ENCODE assay signal across 8 mouse cellular contexts in genomic region chr12:77240839-77241238, GRCm38 (mm10). TPM values are rescaled to one million over a fixed set of nuclear protein-coding genes. Genes with fewer than 3 reads are reported as not detected.
DNase-seq lines count a peak whose midpoint lies in the region; ATAC-seq and TF ChIP-seq lines count a peak whose summit lies in the region.

No protein-coding gene starts in this region.

- H3K27ac ChIP-seq in hindbrain, embryonic 13.5 days: no peak overlapping the region
- no peak overlapping the region for H3K27ac ChIP-seq in hindbrain, embryonic 10.5 days
- H3K27ac ChIP-seq in ES-E14 (ENCODE audit: insufficient read depth, low read depth, low read length, poor library complexity, severe bottlenecking): no peak overlapping the region
- no peak overlapping the region for H3K27ac ChIP-seq in hindbrain, postnatal 0 days
- H3K27ac ChIP-seq in midbrain, embryonic 10.5 days (replicated peaks): no peak overlapping the region

- DNase-seq in hindbrain, embryonic 10.5 days (ENCODE audit: low spot score): no peak
- DNase-seq in A20 (ENCODE audit: low read depth, low spot score): peak; percentile 69
- no peak for DNase-seq in ES-E14 (ENCODE audit: low read depth, low spot score)
- peak; percentile 78 for DNase-seq in hindbrain, postnatal 0 days (ENCODE audit: low spot score)
- DNase-seq in urinary bladder, postnatal 4 days (ENCODE audit: low spot score in 2 of 2): no peak
- DNase-seq in gastrocnemius, postnatal 25 days: no peak
- no peak for DNase-seq in midbrain, embryonic 10.5 days (ENCODE audit: low spot score)

- H3K9me3 ChIP-seq in hindbrain, embryonic 13.5 days: no peaks in the 10 kb centered on the region
- no peaks in the 10 kb centered on the region for H3K9me3 ChIP-seq in hindbrain, embryonic 10.5 days
- no peaks in the 10 kb centered on the region for H3K9me3 ChIP-seq in ES-E14 (ENCODE audit: control insufficient read depth, insufficient read depth, low read depth, low read length)
- H3K9me3 ChIP-seq in hindbrain, postnatal 0 days (ENCODE audit: low read length): no peaks in the 10 kb centered on the region
- no peaks in the 10 kb centered on the region for H3K9me3 ChIP-seq in midbrain, embryonic 10.5 days (replicated peaks)

- WGBS in hindbrain, embryonic 13.5 days: 85% methylated on average over 1 of the region's 1 CpGs
- 75% methylated on average over 1 of the region's 1 CpGs for WGBS in hindbrain, embryonic 10.5 days
- WGBS in hindbrain, postnatal 0 days: 57% methylated on average over 1 of the region's 1 CpGs
- WGBS in midbrain, embryonic 10.5 days: 90% methylated on average over 1 of the region's 1 CpGs

- peak overlapping the region; percentile 23; the same call in 1 of the 2 replicates for H3K4me2 ChIP-seq in hindbrain, embryonic 13.5 days
- peak overlapping the region; percentile 86 for H3K4me2 ChIP-seq in hindbrain, postnatal 0 days (ENCODE audit: low read depth, low read length)

- ATAC-seq in hindbrain, embryonic 13.5 days (ENCODE audit: low FRiP score): no peak
- no peak for ATAC-seq in hindbrain, postnatal 0 days

- H3K27me3 ChIP-seq in hindbrain, embryonic 13.5 days: no peaks in the 10 kb centered on the region
- no peaks in the 10 kb centered on the region for H3K27me3 ChIP-seq in hindbrain, embryonic 10.5 days (ENCODE audit: insufficient read depth, poor library complexity, severe bottlenecking)
- no peaks in the 10 kb centered on the region for H3K27me3 ChIP-seq in hindbrain, postnatal 0 days (ENCODE audit: insufficient read depth, low read length)
- no peaks in the 10 kb centered on the region for H3K27me3 ChIP-seq in midbrain, embryonic 10.5 days (ENCODE audit: low read depth, poor library complexity, severe bottlenecking)

- in situ Hi-C loops in ES-E14 (cut with MboI; ENCODE audit: low sequenced_read_pairs in 2 of 2, unreplicated experiment in 2 of 2): no loop called here

- no peak overlapping the region for H3K9ac ChIP-seq in hindbrain, embryonic 13.5 days
- H3K9ac ChIP-seq in ES-E14 (ENCODE audit: insufficient read depth, low read depth, low read length, poor library complexity, severe bottlenecking): no peak overlapping the region
- no peak overlapping the region for H3K9ac ChIP-seq in hindbrain, postnatal 0 days (replicated peaks; ENCODE audit: low read length)

- H3K36me3 ChIP-seq in hindbrain, embryonic 13.5 days: no peaks in the 10 kb centered on the region
- H3K36me3 ChIP-seq in hindbrain, embryonic 10.5 days: no peaks in the 10 kb centered on the region
- H3K36me3 ChIP-seq in ES-E14 (ENCODE audit: control insufficient read depth, insufficient read depth, low read length, poor library complexity, severe bottlenecking): no peaks in the 10 kb centered on the region
- H3K36me3 ChIP-seq in hindbrain, postnatal 0 days (ENCODE audit: insufficient read depth, low read length): no peaks in the 10 kb centered on the region
- no peaks in the 10 kb centered on the region for H3K36me3 ChIP-seq in midbrain, embryonic 10.5 days

- H3K4me3 ChIP-seq in hindbrain, embryonic 13.5 days: no peak overlapping the region
- no peak overlapping the region for H3K4me3 ChIP-seq in hindbrain, embryonic 10.5 days
- no peak overlapping the region for H3K4me3 ChIP-seq in ES-E14 (ENCODE audit: insufficient read depth in 1 of 2, low read depth in 1 of 2, low read length in 2 of 2, poor library complexity in 1 of 2, severe bottlenecking in 1 of 2)
- H3K4me3 ChIP-seq in hindbrain, postnatal 0 days (ENCODE audit: low read length): peak overlapping the region; percentile 14; the same call in 1 of the 2 replicates
- no peak overlapping the region for H3K4me3 ChIP-seq in midbrain, embryonic 10.5 days

- TF ChIP-seq CTCF in hindbrain, postnatal 0 days (IDR thresholded peaks at IDR 0.05; ENCODE audit: low read depth): peak; percentile 48

- peaks cover 5% of the 10 kb centered on the region; the same call in 1 of the 2 replicates for H3K4me1 ChIP-seq in hindbrain, embryonic 13.5 days (replicated peaks)
- peaks cover 23% of the 10 kb centered on the region for H3K4me1 ChIP-seq in hindbrain, embryonic 10.5 days (replicated peaks)
- 0 out of 4 replicates have a peak, but pooled peaks cover 0 to 3% of the 10 kb centered on the region in 2 experiments for H3K4me1 ChIP-seq in ES-E14 (ENCODE audit: control insufficient read depth in 2 of 2, insufficient read depth in 2 of 2, low read length in 2 of 2, poor library complexity in 1 of 2)
- no peaks in the 10 kb centered on the region for H3K4me1 ChIP-seq in hindbrain, postnatal 0 days (ENCODE audit: insufficient read depth, low read length)
- peaks cover 23% of the 10 kb centered on the region for H3K4me1 ChIP-seq in midbrain, embryonic 10.5 days

TF ChIP-seq in ES-E14, 5 proteins besides CTCF, POLR2A, EP300 and RAD21:
- TF ChIP-seq ZC3H11A (IDR thresholded peaks at IDR 0.05; ENCODE audit: borderline replicate concordance, low read depth, low read length): no peak
- peak; percentile 98 for TF ChIP-seq ZNF384 (IDR thresholded peaks at IDR 0.05; ENCODE audit: low read depth, low read length)

RNA-seq across cellular contexts. Expression of gene Fut8, which starts 2.9 kb away (rescaled TPM):
- polyA plus RNA-seq in hindbrain, embryonic 13.5 days (2015; fragmentation: Nextera tagmentation; extraction: Ambion mirVana): 49.3 and 50.7 TPM in 2 replicates
- 25.8 and 31.9 TPM in 2 replicates for polyA plus RNA-seq in hindbrain, embryonic 10.5 days (2016; fragmentation: Nextera tagmentation; extraction: Ambion mirVana)
- 19.3 and 26.3 TPM in 2 replicates for total RNA-seq in ES-E14 (2012; rRNA removed)
- 58.5 and 70.7 TPM in 2 replicates for total RNA-seq in hindbrain, postnatal 0 days (2014; rRNA removed)
- 70.3 and 71.3 TPM in 2 replicates for polyA plus RNA-seq in hindbrain, postnatal 0 days (2015; fragmentation: Nextera tagmentation; extraction: Ambion mirVana)
- total RNA-seq in gastrocnemius, postnatal 25 days (2021): 10 to 100 TPM; 12.2 to 14.5 TPM
- polyA plus RNA-seq in midbrain, embryonic 10.5 days (2016; fragmentation: Nextera tagmentation; extraction: Ambion mirVana): 28.5 and 30.0 TPM in 2 replicates

Comparison
In these comparisons a context has a peak if more than half of its experiments do, and no peak if none do; other contexts are left out.
1. DNase-seq: peak in A20 (single experiment) and hindbrain, postnatal 0 days (single experiment); none in hindbrain, embryonic 10.5 days (single experiment), ES-E14 (single experiment), urinary bladder, postnatal 4 days (0 of 2), gastrocnemius, postnatal 25 days (single experiment) and midbrain, embryonic 10.5 days (single experiment).